Mouse (Mus musculus): ENCODE data around the gene Baz2a. TPM values are rescaled to one million over a fixed set of nuclear protein-coding genes. Genes with fewer than 3 reads are reported as not detected.
"Not testable (repeated sequence)": the region's sequence is repeated elsewhere in the genome, so short reads cannot be mapped to it uniquely, and the experiment has no call there.

Baz2a gene
- polyA plus RNA-seq, 1 experiment from 2014 or later = 16.2 TPM

- H3K36me3 ChIP-seq = peaks cover 35% of the 10 kb centered on the region
- peak overlapping the region; percentile 99 for H3K4me3 ChIP-seq
- peak overlapping the region; percentile 95 for H3K27ac ChIP-seq
- no peaks in the 10 kb centered on the region for H3K9me3 ChIP-seq
- peak; percentile 61 for DNase-seq (ENCODE audit: low spot score)
- no peaks in the 10 kb centered on the region for H3K27me3 ChIP-seq (ENCODE audit: insufficient read depth, poor library complexity, severe bottlenecking)
- WGBS = under 1% methylated on average over 62 of the region's 62 CpGs
- peaks cover 34% of the 10 kb centered on the region for H3K4me1 ChIP-seq (replicated peaks)
Measured at GRCm38 (mm10) chr10:128059207-128059981, 32.0 kb upstream of the Baz2a start.

- DNase-seq (ENCODE audit: low spot score) = no peak
- Histone ChIP-seq H3K36me3 (peaks cover 51% of the 10 kb centered on the region), H3K4me1 (replicated peaks) (peaks cover 34% of the 10 kb centered on the region), H3K27me3 (ENCODE audit: insufficient read depth, poor library complexity, severe bottlenecking) (no peaks in the 10 kb centered on the region), H3K4me3 (peak overlapping the region; percentile 99), H3K27ac (no peak overlapping the region), H3K9me3 (no peaks in the 10 kb centered on the region)
- 75% methylated on average over 5 of the region's 5 CpGs for WGBS
Measured at GRCm38 (mm10) chr10:128061109-128061508, 30.3 kb upstream of the Baz2a start.

- H3K9me3 ChIP-seq = no peaks in the 10 kb centered on the region
- no peak for DNase-seq (ENCODE audit: low spot score)
- no peak overlapping the region for H3K4me3 ChIP-seq
- peaks cover 62% of the 10 kb centered on the region for H3K36me3 ChIP-seq
- 95% methylated on average over 6 of the region's 6 CpGs for WGBS
- no peak overlapping the region for H3K27ac ChIP-seq
- H3K27me3 ChIP-seq (ENCODE audit: insufficient read depth, poor library complexity, severe bottlenecking) = no peaks in the 10 kb centered on the region
- H3K4me1 ChIP-seq (replicated peaks) = peaks cover 33% of the 10 kb centered on the region
Measured at GRCm38 (mm10) chr10:128062221-128062989, 29.0 kb upstream of the Baz2a start.

GRCm38 (mm10) chr10:128066072-128066471 lies 25.3 kb upstream of the Baz2a start:
- H3K27ac ChIP-seq = no peak overlapping the region
- 86% methylated on average over 5 of the region's 5 CpGs for WGBS
- no peaks in the 10 kb centered on the region for H3K27me3 ChIP-seq (ENCODE audit: insufficient read depth, poor library complexity, severe bottlenecking)
- DNase-seq (ENCODE audit: low spot score) = no peak
- H3K4me1 ChIP-seq (replicated peaks) = peaks cover 7% of the 10 kb centered on the region
- H3K4me3 ChIP-seq = no peak overlapping the region
- H3K9me3 ChIP-seq = no peaks in the 10 kb centered on the region
- H3K36me3 ChIP-seq = peaks cover 91% of the 10 kb centered on the region

GRCm38 (mm10) chr10:128069201-128069600 lies 22.2 kb upstream of the Baz2a start:
- WGBS = 95% methylated on average over 4 of the region's 4 CpGs
- no peak for DNase-seq (ENCODE audit: low spot score)
- H3K4me1 ChIP-seq (replicated peaks) = no peaks in the 10 kb centered on the region
- no peak overlapping the region for H3K27ac ChIP-seq
- H3K36me3 ChIP-seq = peaks cover 94% of the 10 kb centered on the region
- no peak overlapping the region for H3K4me3 ChIP-seq
- no peaks in the 10 kb centered on the region for H3K9me3 ChIP-seq
- H3K27me3 ChIP-seq (ENCODE audit: insufficient read depth, poor library complexity, severe bottlenecking) = no peaks in the 10 kb centered on the region

GRCm38 (mm10) chr10:128070432-128070831 lies 20.9 kb upstream of the Baz2a start:
- not testable (repeated sequence) for H3K9me3 ChIP-seq; H3K27me3 ChIP-seq (ENCODE audit: insufficient read depth, poor library complexity, severe bottlenecking); H3K4me1 ChIP-seq (replicated peaks); H3K4me3 ChIP-seq; H3K27ac ChIP-seq; DNase-seq (ENCODE audit: low spot score)
- H3K36me3 ChIP-seq = peaks cover 93% of the 10 kb centered on the region
- 98% methylated on average over 2 of the region's 2 CpGs for WGBS

- DNase-seq (ENCODE audit: low spot score); H3K27ac ChIP-seq; H3K4me1 ChIP-seq (replicated peaks); H3K4me3 ChIP-seq; H3K27me3 ChIP-seq (ENCODE audit: insufficient read depth, poor library complexity, severe bottlenecking); H3K9me3 ChIP-seq: not testable (repeated sequence)
- peaks cover 41% of the 10 kb centered on the region for H3K36me3 ChIP-seq
- WGBS = 85% methylated on average over 5 of the region's 5 CpGs
Measured at GRCm38 (mm10) chr10:128078269-128078668, 13.1 kb upstream of the Baz2a start.

- Histone ChIP-seq H3K27ac (no peak overlapping the region), H3K27me3 (ENCODE audit: insufficient read depth, poor library complexity, severe bottlenecking) (no peaks in the 10 kb centered on the region), H3K36me3 (peaks cover 37% of the 10 kb centered on the region), H3K4me1 (replicated peaks) (peaks cover 21% of the 10 kb centered on the region), H3K9me3 (no peaks in the 10 kb centered on the region), H3K4me3 (no peak overlapping the region)
- DNase-seq (ENCODE audit: low spot score) = no peak
- WGBS = 78% methylated on average over 1 of the region's 1 CpGs
Measured at GRCm38 (mm10) chr10:128080496-128080895, 10.9 kb upstream of the Baz2a start.

GRCm38 (mm10) chr10:128081807-128082476 lies 9.4 kb upstream of the Baz2a start:
- no peak overlapping the region for H3K27ac ChIP-seq
- no peak for DNase-seq (ENCODE audit: low spot score)
- 75% methylated on average over 6 of the region's 6 CpGs for WGBS
- H3K4me3 ChIP-seq = peak overlapping the region; percentile 96
- H3K4me1 ChIP-seq (replicated peaks) = peaks cover 21% of the 10 kb centered on the region
- no peaks in the 10 kb centered on the region for H3K27me3 ChIP-seq (ENCODE audit: insufficient read depth, poor library complexity, severe bottlenecking)
- H3K9me3 ChIP-seq = no peaks in the 10 kb centered on the region
- peaks cover 45% of the 10 kb centered on the region for H3K36me3 ChIP-seq

GRCm38 (mm10) chr10:128082477-128082808 lies 8.9 kb upstream of the Baz2a start:
- peak overlapping the region; percentile 96 for H3K4me3 ChIP-seq
- H3K27ac ChIP-seq = peak overlapping the region; percentile 98
- peaks cover 21% of the 10 kb centered on the region for H3K4me1 ChIP-seq (replicated peaks)
- WGBS = 20% methylated on average over 9 of the region's 9 CpGs
- peaks cover 45% of the 10 kb centered on the region for H3K36me3 ChIP-seq
- no peaks in the 10 kb centered on the region for H3K27me3 ChIP-seq (ENCODE audit: insufficient read depth, poor library complexity, severe bottlenecking)
- H3K9me3 ChIP-seq = no peaks in the 10 kb centered on the region
- DNase-seq (ENCODE audit: low spot score) = no peak

- Histone ChIP-seq H3K27me3 (ENCODE audit: insufficient read depth, poor library complexity, severe bottlenecking) (no peaks in the 10 kb centered on the region), H3K9me3 (no peaks in the 10 kb centered on the region), H3K27ac (peak within 1 kb of the TSS; percentile 98), H3K36me3 (peaks cover 45% of the 10 kb centered on the region), H3K4me1 (replicated peaks) (peaks cover 21% of the 10 kb centered on the region), H3K4me3 (peak within 1 kb of the TSS; percentile 96)
- WGBS = under 1% methylated on average over 34 of the region's 34 CpGs
- DNase-seq (ENCODE audit: low spot score) = peak; percentile 95
Measured at GRCm38 (mm10) chr10:128082880-128083421, 8.4 kb upstream of the Baz2a start, which contains the start of gene Atp5b. Atp5b (plus strand) TSS chr10:128083273.

- no peak for DNase-seq (ENCODE audit: low spot score)
- Histone ChIP-seq H3K4me3 (peak overlapping the region; percentile 96), H3K36me3 (peaks cover 49% of the 10 kb centered on the region), H3K27ac (peak overlapping the region; percentile 98), H3K9me3 (no peaks in the 10 kb centered on the region), H3K27me3 (ENCODE audit: insufficient read depth, poor library complexity, severe bottlenecking) (no peaks in the 10 kb centered on the region), H3K4me1 (replicated peaks) (peaks cover 21% of the 10 kb centered on the region)
- under 1% methylated on average over 22 of the region's 22 CpGs for WGBS
Measured at GRCm38 (mm10) chr10:128083688-128084087, 7.7 kb upstream of the Baz2a start.
